Mouse (Mus musculus): ENCODE measurements around the gene Rps6kc1. TPM values are rescaled to one million over a fixed set of nuclear protein-coding genes. Genes with fewer than 3 reads are reported as not detected.

The Rps6kc1 gene
- total RNA-seq, 2 experiments from 2014 or later = 66.6 to 74.9 TPM

- intact Hi-C loops (cut with DNase I) = no loop called here
- DNase-seq = no peak
These were observed 6.9 kb downstream of the Rps6kc1 start for GRCm38 (mm10) chr1:190904714-190905113.

GRCm38 (mm10) chr1:190904136-190904535, 7.4 kb downstream of the Rps6kc1 start:
- intact Hi-C loops (cut with DNase I) = no loop called here
- DNase-seq = no peak

- DNase-seq = no peak
- intact Hi-C loops (cut with DNase I) = no loop called here
These were observed 10.5 kb downstream of the Rps6kc1 start for GRCm38 (mm10) chr1:190901082-190901481.

GRCm38 (mm10) chr1:190898899-190899575, 12.5 kb downstream of the Rps6kc1 start:
- DNase-seq = no peak

GRCm38 (mm10) chr1:190898186-190898585, 13.4 kb downstream of the Rps6kc1 start:
- DNase-seq = no peak
- intact Hi-C loops (cut with DNase I) = no loop called here

More at GRCm38 (mm10) chr1:190898899-190899575, 12.5 kb downstream of the Rps6kc1 start:
- intact Hi-C loops (cut with DNase I) = no loop called here

- intact Hi-C loops (cut with DNase I) = no loop called here
- no peak for DNase-seq
These were observed 17.9 kb downstream of the Rps6kc1 start for GRCm38 (mm10) chr1:190893559-190894167.

- DNase-seq = no peak
- intact Hi-C loops (cut with DNase I) = no loop called here
These were observed 22.9 kb downstream of the Rps6kc1 start for GRCm38 (mm10) chr1:190888646-190889045.

- intact Hi-C loops (cut with DNase I) = no loop called here
- DNase-seq = no peak
These were observed 23.5 kb downstream of the Rps6kc1 start for GRCm38 (mm10) chr1:190888031-190888430.

GRCm38 (mm10) chr1:190886014-190886413, 25.6 kb downstream of the Rps6kc1 start:
- DNase-seq = no peak
- intact Hi-C loops (cut with DNase I) = no loop called here

- peak; percentile 58 for DNase-seq
- intact Hi-C loops (cut with DNase I) = no loop called here
These were observed 30.1 kb downstream of the Rps6kc1 start for GRCm38 (mm10) chr1:190881422-190881821.

- DNase-seq = no peak
- intact Hi-C loops (cut with DNase I) = no loop called here
These were observed 30.9 kb downstream of the Rps6kc1 start for GRCm38 (mm10) chr1:190880638-190881037.

- intact Hi-C loops (cut with DNase I) = no loop called here
- DNase-seq = no peak
These were observed 35.8 kb downstream of the Rps6kc1 start for GRCm38 (mm10) chr1:190875751-190876150.

- DNase-seq = no peak
- intact Hi-C loops (cut with DNase I) = no loop called here
These were observed 36.5 kb downstream of the Rps6kc1 start for GRCm38 (mm10) chr1:190875089-190875488.

GRCm38 (mm10) chr1:190871068-190871467, 40.5 kb downstream of the Rps6kc1 start:
- DNase-seq = no peak
- intact Hi-C loops (cut with DNase I) = no loop called here

- intact Hi-C loops (cut with DNase I) = loop anchor here (5.0 kb wide), 1 partner anchor 38 kb away; no protein-coding TSS in a partner anchor
- no peak for DNase-seq
These were observed 41.6 kb downstream of the Rps6kc1 start for GRCm38 (mm10) chr1:190869996-190870395.

GRCm38 (mm10) chr1:190868790-190869189, 42.8 kb downstream of the Rps6kc1 start:
- DNase-seq = no peak
- intact Hi-C loops (cut with DNase I) = loop anchor here (5.0 kb wide), 1 partner anchor 36 kb away; no protein-coding TSS in a partner anchor

GRCm38 (mm10) chr1:190861626-190862025, 49.9 kb downstream of the Rps6kc1 start:
- peak; percentile 72 for DNase-seq
- intact Hi-C loops (cut with DNase I) = no loop called here

GRCm38 (mm10) chr1:190854465-190854864, 57.1 kb downstream of the Rps6kc1 start:
- intact Hi-C loops (cut with DNase I) = no loop called here

GRCm38 (mm10) chr1:190849162-190849865, 62.3 kb downstream of the Rps6kc1 start:
- no peak for DNase-seq
- intact Hi-C loops (cut with DNase I) = no loop called here

More at GRCm38 (mm10) chr1:190854465-190854864, 57.1 kb downstream of the Rps6kc1 start:
- no peak for DNase-seq

- DNase-seq = no peak
- intact Hi-C loops (cut with DNase I) = no loop called here
These were observed 62.9 kb downstream of the Rps6kc1 start for GRCm38 (mm10) chr1:190848676-190849075.

- intact Hi-C loops (cut with DNase I) = no loop called here
- no peak for DNase-seq
These were observed 64.6 kb downstream of the Rps6kc1 start for GRCm38 (mm10) chr1:190846956-190847355.
